Mouse (Mus musculus) adrenal gland, adult 8-10 months (tissue): ENCODE data around the gene Tapt1. TPM values are rescaled to one million over a fixed set of nuclear protein-coding genes. Genes with fewer than 3 reads are reported as not detected.

Experiments used
- DNase-seq: peaks from one replicate; pipeline ENCODE4 v3.0.0; 2022
- total RNA-seq, 4 experiments: library from RNA; stranded (reverse); gene quantifications; 2 replicates each; pipeline ENCODE4 v1.2.4; 2022

The Tapt1 gene
- total RNA-seq, 4 experiments from 2014 or later: 42.0 to 84.9 (median 58.7) TPM

DNA sequence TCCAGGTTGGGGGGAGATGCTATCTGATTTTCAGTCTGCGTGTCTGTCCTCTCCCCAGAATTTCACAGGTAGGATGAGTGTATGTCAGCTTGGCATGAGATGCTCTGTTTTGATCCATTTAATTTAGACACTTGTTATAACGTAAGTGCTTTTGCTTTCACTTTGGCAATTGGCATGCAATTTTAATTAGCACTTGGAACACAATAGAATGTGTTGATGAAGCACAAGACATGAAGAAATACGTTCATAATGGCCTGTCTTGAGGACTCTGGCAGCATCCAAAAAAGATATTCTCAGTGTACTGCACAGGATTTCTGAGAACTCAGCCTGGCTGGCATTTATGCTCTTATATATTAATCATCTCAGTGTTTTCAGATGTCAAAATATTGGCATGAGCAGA lies 7.5 kb upstream of the Tapt1 start:
- DNase-seq: no peak

DNA sequence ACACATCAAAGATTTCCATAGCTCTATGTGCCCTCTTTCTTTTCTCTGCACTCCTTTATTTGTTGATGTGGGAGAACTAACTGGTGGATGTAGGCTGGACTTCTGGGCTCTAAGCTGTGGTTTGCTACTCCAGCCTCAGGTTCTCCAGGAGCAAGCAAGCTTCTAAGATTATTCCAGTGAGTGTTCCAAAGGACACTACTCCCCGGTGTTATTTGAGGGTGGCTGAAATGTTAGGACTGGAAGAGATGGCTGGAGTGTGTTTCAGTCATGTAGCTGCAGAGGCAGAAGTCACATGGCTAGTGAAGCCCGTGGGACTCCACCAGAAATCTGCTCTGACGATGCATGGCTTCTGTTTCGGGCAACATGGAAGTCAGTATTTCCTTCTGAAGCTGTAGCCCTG lies 2.3 kb upstream of the Tapt1 start:
- DNase-seq: no peak

DNA sequence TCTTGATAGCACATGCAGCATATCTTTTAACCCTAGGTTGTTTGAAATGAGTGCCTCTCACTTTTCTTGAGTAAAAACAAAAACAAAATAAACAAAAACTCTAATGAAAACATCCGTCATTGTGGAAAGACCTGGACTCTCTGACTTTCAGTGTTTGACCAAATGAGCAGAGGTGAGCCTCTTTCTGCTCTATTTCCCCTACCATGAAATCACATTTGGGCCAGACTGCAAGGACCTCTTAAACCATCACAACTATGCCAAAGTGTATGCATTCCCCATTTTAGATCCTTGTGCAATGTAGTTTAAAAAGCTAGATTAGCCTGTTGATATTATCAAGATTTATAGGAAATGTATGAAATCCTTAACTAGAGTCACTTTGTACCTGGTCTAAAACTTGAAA lies 1.9 kb upstream of the Tapt1 start:
- no peak for DNase-seq

DNA sequence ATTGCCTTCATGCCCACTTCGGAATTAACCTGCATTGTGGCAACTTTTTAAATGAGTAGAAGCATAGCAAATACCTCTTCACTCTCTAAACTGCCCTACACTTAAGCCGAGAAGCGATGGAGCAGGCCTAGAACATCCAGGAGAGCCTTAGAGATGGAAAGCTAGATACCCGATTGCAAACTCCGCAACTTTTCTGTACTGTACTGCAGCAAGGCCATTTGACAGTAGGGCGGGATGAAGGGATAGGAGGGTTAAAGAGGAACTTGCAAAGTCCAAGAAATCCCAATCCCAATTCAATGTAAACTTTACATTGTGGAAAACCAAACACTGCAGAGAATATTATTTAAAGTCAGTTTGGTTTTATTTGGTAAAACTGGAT lies 1.0 kb upstream of the Tapt1 start:
- DNase-seq: no peak

DNA sequence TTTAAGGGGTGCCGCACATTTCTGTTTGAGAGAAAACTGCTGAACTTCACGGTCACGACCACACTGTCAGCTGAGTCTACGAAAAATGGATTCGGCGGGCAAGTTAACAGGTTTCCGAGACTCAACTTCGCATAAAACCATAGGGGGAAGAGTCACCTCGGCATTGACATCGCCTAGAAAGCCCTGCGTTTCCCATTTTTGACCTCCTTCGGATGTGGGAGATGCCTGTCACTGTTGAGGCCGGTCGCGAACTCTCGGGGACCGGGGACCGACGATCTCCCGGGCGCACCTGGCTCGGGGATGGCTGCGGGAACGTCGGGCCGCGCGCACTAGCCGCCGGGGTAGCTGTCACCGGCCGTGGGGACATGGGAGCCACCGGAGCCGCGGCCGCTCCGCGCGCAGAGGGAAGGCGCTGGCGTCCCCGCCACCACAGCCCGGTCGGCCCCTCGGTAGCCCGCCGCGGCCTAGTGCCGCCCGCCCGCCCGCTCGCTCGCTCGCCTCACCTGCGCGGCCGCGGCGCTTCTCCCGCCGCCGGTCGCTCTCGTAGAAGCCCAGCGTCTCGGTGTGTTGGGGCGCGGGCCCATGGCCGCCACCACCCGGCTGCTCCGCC lies 410 bp downstream of the Tapt1 start:
- DNase-seq: no peak

DNA sequence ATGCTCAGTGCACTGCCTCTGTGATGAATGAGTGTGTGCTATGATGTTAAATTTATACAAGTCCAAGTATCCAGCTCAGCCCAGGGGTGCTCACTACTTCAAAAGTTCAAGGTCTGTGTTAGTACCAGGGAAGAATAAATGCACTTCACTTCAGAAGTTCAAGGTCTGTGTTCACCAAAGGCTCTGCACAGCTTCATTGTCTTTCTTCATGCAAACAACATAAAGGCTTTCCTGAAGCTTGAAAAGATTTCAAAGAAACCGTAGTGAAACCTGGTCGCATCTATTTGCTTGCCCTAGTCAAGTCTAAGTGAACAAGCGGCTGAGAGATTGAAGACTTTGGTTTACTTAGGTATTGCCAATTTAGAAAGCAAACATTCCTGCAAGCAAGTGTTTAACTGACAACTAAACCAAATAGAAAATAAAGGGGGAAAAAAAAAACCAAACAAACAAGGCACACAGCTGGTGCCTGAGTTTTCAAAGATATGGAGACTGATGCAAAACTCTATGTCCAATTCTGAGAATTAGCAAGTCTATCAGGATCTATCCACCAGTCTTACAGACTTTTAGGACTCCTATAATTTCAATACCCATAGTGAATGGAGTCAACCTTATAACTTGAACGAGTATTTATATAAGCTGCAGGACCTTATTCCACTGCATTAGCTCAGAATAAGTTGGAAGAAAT lies 1.4 kb downstream of the Tapt1 start:
- DNase-seq: no peak

DNA sequence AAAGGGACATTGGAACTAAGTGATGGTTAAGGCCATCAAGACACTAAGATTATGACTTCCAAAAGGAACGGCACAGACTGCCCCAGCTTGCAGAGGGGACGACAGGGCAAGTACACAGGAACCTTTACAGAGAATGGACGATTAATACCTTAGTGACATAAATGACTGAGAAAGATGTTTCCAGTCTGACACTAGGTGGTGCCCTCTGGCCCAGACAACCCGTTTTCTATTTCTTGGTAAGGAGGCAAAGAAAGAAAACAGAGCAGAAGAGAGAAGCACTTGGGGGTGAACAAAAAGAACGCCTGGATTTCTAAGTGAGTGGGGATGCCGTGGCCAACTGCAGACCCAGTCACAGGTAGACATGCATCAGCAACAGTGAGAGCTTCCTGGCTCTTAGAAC lies 2.2 kb downstream of the Tapt1 start:
- no peak for DNase-seq

DNA sequence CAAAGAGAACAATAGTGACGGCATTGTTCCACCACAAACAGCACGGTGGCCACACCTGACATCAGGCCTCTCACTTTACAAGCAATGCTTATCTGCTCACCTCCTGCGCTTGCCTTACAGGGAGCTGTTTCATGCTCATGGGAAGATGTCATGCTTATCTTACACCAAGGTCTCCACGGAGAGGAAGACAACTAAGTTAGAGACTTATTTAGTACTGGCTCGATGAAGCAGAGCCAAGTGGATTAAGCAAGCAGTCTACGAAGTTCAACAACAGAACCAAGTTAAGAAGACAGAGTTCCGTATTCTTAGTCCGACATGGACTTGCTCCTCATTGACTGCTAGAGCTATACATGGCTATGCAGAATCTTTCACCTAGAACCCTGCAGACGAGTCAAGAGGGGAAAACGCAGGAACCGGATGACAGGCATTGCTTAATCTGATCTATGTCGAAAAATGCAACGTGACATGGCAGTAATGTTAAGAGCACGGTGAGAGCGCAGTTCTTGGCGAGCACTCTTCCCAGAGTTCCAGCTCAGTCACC lies 3.0 kb downstream of the Tapt1 start:
- no peak for DNase-seq

DNA sequence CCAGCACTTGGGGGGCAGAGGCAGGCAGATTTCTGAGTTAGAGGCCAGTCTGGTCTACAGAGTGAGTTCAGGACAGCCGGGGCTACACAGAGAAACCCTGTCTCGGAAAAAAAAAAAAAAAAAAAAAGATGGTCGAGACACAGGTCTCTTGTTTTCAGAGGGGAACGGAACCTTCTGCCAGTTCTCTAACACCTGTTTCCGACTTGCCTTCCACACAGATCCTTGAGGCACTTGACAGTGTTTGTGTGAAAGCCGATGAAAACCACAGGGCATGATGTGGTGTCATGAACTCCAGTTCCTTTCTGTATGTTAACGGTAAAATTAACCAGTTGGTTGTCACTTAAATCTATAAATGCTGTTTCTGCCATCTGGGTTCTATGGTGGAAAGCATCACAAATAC lies 6.0 kb downstream of the Tapt1 start:
- DNase-seq: no peak

DNA sequence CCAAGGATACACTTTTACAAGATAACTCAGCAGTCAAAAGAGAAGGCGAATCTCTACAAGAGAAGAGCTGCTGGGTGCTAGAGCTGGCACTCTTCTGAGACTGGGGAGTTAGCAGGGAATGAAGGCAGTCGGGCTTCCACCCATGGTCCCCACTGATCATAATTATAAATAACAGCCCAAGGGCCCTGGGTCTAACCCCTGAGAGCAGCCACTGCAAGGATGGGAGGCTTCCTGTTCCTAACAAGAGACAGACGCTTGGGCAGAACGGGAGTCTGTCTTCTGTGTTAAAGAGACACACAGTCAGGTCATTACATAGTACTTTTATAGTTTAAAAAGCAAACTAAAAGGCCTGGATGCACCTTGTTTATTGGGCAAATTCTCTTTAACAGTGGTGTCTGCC lies 6.6 kb downstream of the Tapt1 start:
- no peak for DNase-seq

DNA sequence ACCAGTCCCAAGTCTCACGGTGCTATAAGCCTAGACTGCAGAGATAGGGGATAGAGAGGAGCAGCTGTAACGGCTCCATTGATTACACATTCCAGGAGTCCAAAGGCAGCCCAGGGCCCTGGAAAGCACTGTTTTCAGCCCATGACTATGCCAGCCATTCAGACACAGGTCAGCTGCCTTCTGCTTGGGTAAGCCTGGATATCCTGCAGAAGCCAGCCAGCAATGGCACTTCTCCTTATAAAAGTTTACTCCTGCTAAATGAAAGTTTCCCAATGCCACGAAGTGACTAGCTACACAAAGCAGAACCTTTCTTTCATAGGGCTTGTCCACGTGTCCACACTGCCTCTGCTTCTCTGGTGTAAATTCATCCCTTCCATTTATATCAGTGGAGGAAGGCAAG lies 7.9 kb downstream of the Tapt1 start:
- DNase-seq: no peak

DNA sequence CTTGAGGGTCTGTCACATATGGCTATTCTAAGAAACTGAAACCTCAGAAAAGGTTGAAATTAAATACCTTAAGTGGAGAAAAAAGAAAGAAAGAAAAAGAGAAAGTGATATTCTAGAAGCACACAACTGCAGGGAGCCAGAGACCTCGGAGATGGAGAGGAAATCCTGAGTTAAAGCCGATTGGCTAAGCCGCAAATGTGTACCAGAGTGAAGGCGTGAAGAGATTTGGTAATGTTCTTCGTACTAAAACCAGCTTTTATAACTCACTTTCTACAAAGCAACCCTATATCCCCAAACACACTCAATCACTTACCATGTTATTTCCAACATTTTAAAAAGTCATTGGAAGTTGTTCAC lies 8.8 kb downstream of the Tapt1 start:
- DNase-seq: no peak

DNA sequence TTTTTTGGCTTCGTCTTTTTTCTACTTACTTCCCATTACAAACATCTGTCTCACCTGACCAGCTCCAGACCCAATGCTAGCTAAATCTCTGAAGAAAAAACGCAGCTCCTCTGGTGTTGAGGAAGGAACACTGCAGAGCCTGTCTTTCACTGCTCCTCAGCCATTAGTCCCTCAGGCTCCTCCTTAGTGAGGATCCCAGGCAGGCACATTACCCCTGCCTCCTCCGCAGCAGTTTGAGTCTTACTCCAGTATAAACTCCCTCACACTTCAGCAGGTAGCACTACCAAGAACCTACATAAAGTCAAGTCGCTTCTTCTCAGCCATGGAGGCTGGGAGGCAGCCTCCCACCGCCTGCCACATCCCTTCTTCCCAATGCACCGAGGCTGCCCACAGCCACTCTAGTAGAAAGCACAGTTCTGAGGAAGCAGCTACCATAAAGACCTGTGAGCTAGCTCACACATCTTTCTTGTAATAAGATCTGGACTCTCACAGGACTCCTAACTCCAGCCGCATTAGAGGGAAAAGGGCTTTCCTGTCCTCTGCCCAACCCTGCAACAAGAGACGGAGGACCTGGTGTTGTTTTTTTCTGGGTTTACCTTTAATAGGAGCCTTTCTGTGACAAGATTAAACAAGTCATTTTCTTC lies 9.3 kb downstream of the Tapt1 start:
- no peak for DNase-seq

DNA sequence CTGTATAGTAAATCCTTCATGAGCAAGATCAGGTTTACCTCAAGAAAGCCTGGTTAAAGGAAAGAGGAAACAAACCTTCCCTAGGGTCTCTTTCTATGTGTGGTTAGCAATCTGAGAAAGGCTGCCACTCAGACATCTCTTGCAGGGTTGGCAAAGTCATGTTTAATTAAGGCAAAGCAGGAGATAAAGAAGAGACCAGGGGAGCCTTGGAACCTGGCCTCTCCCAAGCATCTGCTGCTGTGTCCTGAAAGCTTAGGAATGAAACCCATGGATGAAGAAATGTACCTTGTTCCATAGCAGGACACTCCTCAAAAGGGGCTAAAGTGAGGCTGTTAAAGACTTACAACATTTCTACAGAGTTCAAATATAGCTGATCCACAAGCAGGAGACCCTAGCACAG lies 11.3 kb downstream of the Tapt1 start:
- DNase-seq: no peak

DNA sequence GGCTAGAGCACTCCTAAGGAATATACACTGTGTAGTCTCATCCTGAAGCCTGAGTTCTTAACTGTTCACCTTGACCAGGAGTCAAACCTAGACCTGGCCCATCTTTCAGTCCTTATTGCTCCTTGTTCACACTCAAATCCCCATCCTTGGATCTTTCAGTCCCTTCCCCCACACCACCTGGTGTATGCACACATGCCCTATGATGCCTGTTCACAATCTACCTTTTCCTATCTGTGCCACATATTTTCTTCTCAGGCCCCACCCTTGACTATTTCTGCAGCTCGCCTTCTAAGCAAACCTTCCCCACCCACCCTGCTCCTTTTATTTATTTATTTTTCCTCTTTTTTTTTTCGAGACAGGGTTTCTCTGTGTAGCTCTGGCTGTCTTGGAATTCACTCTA lies 12.4 kb downstream of the Tapt1 start:
- no peak for DNase-seq

DNA sequence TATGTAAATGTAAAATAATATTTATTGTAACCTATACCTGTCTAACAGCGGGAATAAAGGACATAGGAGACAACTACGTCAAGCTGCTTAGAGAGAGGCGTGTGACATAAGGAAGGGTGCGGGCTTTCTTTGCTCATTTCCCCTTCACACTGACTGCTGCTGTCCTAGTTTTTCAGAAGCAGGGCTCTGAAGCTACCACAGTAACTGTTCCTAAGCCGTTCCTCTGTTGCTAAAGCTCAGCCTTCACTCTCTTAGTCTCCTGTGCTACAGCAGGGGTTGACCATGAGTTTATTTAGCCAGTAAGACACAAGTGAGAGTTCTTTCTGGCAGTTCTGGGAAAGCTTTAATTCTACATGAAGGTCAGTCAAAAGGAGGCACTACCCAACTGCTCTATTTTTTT lies 13.0 kb downstream of the Tapt1 start:
- DNase-seq: no peak

DNA sequence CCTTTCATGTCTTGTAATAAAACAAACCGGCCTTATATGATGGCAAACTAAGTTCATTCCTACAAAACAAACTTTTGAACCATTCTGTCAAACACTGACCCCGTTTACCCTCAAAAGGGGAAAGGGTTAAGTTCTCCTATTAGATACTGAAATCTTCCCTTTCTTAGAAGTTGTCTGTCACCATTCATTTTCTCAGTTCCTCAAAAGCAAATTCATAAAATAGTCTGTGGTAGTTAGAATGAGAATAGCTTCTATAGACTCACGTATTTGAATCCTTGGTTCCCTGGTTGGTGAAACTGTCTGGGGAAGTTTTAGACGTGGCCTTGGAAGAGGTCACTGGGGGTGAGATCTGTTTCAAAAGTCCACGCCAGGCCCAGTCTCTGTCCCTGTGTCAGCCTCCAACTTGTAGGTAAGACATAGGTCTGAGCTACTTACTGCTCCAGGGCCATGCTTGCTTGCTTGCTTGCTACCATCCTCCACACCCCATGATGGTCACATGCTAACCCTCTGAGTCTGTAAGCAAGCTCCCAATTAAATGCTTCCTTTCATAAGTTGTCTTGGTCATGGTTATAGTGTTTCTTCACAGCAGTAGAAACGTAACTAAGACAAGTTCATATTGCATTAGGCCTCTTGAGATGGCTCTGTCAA lies 14.5 kb downstream of the Tapt1 start:
- DNase-seq: no peak

DNA sequence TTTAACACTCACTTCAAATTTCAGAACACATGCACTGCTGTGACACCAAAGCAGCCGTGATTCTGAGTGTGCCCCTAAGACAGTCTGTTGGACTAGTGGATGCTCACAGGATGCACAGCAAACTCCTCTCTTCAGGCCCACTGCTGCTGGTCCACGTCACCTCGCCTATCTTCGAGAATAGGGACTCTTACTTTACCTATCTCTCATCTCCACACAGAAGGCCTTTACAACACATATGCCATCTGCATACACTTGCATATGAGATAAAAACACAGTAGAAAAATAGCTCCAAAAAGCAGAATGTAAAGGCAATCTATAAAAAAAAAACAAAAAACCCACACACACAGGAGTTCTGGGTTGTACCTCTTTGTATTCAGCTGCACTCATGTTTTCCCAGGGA lies 19.1 kb downstream of the Tapt1 start:
- no peak for DNase-seq

DNA sequence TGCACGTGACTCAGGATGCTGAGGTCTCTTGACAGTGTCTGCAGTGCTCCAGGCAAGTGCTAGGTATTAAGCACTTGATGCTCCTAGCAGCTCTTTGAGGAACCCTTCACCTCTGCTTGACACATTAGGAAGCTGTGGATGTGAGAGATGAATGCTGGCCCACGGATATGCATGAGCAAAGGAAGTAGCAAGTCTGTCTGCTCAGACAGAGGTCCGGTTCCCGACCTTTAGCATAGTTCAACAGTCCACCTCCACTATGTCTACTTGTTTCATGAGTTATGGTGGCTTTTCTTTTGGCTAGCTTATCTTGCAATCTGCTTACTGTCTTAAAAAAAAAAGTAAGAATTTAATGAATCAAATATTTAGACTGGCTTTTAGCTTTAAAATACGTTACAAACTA lies 19.8 kb downstream of the Tapt1 start:
- no peak for DNase-seq

DNA sequence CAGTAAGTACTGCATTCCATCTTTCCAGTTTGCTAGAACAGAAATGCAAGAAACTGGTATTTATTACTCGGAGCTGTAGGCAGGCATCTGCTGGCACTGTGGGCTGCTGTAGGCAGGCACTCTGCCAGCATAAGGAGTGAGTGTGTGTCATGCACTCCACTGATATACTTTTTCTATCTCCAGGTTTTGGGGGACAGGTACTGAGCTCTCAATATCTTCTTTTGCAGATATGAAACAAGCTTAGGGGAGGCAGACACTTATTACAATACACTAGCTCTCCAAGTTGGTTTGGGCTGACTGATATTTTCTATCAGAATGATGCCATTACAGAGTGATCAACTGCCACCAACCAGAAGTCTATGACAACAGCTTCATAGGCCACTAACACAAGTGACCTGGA lies 23.0 kb downstream of the Tapt1 start:
- no peak for DNase-seq

DNA sequence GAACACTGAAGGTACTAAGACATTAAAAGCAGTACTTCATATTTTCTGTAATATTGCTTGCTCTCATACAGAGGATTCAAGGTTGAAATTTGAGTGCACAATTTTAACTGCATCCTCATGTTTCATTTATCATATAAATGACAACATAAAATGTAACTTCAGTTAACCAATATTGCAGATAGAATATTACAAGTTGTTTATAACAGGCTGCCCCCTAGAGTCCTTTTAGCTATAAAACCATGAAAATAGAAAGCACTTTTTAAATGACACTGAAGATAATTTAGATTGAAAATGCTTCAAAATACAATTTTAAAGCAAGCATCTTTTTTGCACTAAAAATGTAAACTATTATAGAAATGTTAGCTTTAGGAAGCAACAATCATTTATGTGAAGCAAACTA lies 24.8 kb downstream of the Tapt1 start:
- DNase-seq: no peak

DNA sequence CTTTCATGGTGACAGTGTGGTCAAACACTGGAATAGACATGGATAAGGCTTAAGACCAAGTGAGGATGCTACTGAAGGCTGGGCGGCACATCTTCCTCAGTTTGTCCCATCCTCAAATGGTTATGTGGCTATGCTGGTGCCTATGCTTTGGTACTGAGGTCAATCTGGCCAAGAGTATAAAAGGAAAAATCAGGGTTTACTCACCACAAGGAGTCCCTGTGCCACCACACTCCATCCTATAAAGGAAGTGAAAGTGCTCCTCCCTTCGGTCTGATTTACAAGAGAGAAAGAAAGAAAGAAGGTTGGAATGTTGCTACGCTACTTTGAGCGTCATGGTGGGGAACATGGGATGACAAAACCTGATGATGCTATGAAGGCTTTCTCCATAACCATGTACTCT lies 27.3 kb downstream of the Tapt1 start:
- no peak for DNase-seq

DNA sequence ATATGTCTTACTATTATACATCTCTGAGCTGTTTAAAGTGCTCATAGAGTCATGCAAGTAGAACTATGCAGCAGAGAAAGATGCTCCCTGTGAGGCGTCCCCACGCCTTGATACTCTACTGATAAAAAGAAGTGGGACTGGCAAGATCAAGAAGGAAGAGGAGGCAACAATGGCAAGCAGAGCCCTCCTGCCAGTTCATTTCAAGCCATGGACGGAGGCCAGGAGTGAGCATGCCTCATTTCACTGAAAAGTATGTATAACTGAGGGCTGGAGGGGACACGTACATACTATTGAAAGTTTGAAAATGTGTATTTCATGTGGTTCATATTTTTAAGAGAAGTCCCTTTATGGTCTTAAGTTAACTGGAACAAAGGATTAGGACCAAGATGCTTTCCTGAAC lies 28.0 kb downstream of the Tapt1 start:
- no peak for DNase-seq

DNA sequence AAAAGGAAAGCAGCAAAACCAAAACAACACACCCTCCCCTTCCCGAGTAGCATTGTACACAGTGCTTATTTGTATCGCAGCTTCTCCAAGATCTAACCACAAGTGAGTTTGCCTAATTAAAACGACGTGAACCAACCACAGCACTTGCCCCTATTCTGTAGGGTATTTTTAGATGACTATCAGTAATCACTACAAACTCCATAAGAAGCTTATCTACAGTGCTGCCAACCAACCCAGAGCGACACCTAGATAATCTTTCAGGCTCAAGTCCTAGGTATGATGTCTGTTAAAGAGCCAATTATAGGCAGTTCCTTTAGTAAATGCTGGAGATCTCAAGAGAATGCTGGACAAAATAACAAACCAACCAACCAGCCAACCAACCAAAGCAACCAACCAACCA lies 28.6 kb downstream of the Tapt1 start:
- DNase-seq: no peak
